Mouse (Mus musculus): ENCODE data around the gene Pir. TPM values are rescaled to one million over a fixed set of nuclear protein-coding genes. Genes with fewer than 3 reads are reported as not detected.

Pir gene
- polyA plus RNA-seq, 1 experiment from 2014 or later = 4.6 TPM

DNA sequence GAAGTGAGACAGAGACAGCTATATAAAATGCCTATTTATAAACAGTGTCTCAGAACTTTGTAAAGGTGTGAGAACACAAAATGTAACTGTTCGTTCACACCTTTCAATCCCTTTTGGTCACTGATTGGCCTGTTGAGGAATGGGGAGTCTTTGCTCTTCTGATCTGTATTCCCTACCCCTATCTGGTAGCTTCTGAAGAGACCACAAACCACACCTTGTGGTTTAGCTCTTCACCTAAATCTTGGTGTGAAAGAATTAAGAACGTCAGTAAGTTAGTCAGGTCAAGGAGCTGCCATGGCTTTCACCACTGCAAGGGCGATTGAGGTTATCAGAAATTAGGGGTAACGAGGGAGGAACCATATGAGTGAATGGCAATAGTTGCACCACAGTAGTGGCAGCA, 49.4 kb downstream of the Pir start:
- H3K4me2 ChIP-seq (ENCODE audit: low read depth) = no peak overlapping the region
- H3K36me3 ChIP-seq (ENCODE audit: control insufficient read depth, insufficient read depth, low read length) = no peaks in the 10 kb centered on the region
- H3K4me1 ChIP-seq (ENCODE audit: control insufficient read depth, insufficient read depth, low read length) = no peaks in the 10 kb centered on the region
- no peak overlapping the region for H3K9ac ChIP-seq (ENCODE audit: low read length)
- H3K4me3 ChIP-seq (ENCODE audit: low read depth, low read length) = no peak overlapping the region
- no peaks in the 10 kb centered on the region for H3K9me3 ChIP-seq (ENCODE audit: control insufficient read depth, low read length)
- no peak for DNase-seq (ENCODE audit: low spot score)
- 90% methylated on average over 4 of the region's 4 CpGs for WGBS
- no peaks in the 10 kb centered on the region for H3K27me3 ChIP-seq (ENCODE audit: control insufficient read depth, insufficient read depth, low read length)
- no peak overlapping the region for H3K27ac ChIP-seq (ENCODE audit: low read depth, low read length)
- no peak for ATAC-seq (ENCODE audit: insufficient read depth, low FRiP score, low TSS enrichment)

DNA sequence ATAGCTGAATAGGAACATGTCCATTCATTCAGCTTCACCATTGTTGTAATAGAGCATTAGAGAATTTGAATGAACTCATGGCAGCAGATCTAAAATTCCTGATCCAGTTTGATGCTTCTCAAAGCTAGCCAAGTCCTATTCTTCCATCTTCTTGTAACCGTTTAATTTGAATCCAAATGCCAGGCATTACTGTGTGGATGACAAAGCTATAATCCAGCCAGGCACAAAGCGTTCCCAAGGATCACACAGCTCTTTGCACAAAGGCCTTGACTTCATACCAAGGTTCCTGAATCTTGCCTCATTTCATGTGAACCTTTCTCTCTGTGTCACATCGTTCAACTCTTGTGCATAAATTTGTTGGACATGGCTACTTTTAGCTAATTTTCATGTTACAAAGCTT, 50.9 kb downstream of the Pir start:
- Histone ChIP-seq H3K4me3 (ENCODE audit: low read depth, low read length) (no peak overlapping the region), H3K9me3 (ENCODE audit: control insufficient read depth, low read length) (no peaks in the 10 kb centered on the region), H3K27ac (ENCODE audit: low read depth, low read length) (no peak overlapping the region), H3K4me2 (ENCODE audit: low read depth) (no peak overlapping the region), H3K27me3 (ENCODE audit: control insufficient read depth, insufficient read depth, low read length) (no peaks in the 10 kb centered on the region), H3K4me1 (ENCODE audit: control insufficient read depth, insufficient read depth, low read length) (no peaks in the 10 kb centered on the region), H3K36me3 (ENCODE audit: control insufficient read depth, insufficient read depth, low read length) (no peaks in the 10 kb centered on the region), H3K9ac (ENCODE audit: low read length) (no peak overlapping the region)
- WGBS = 89% methylated on average over 3 of the region's 3 CpGs
- no peak for DNase-seq (ENCODE audit: low spot score)
- no peak for ATAC-seq (ENCODE audit: insufficient read depth, low FRiP score, low TSS enrichment)

DNA sequence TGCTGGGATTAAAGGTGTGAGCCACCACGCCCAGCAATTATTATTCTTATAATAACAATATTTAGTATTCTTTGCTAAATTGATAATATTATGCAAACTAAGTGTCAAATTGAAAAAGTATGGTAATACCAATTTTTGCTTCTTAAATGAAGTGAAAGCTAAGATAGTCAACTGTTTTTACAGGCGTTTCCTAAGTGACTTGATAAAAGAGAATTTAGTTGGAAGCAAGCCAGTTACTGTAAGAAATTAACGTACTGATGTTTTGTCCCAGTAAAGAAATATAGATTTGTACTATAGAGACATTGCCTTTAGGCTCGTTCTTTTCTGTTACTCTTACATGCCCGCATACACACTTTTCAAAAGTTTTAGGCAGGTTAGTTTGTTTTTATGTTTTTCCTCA, 53.3 kb downstream of the Pir start:
- H3K27me3 ChIP-seq (ENCODE audit: control insufficient read depth, insufficient read depth, low read length) = no peaks in the 10 kb centered on the region
- no peaks in the 10 kb centered on the region for H3K9me3 ChIP-seq (ENCODE audit: control insufficient read depth, low read length)
- no peaks in the 10 kb centered on the region for H3K36me3 ChIP-seq (ENCODE audit: control insufficient read depth, insufficient read depth, low read length)
- H3K27ac ChIP-seq (ENCODE audit: low read depth, low read length) = no peak overlapping the region
- H3K4me1 ChIP-seq (ENCODE audit: control insufficient read depth, insufficient read depth, low read length) = no peaks in the 10 kb centered on the region
- H3K9ac ChIP-seq (ENCODE audit: low read length) = no peak overlapping the region
- WGBS = 92% methylated on average over 5 of the region's 5 CpGs
- no peak overlapping the region for H3K4me2 ChIP-seq (ENCODE audit: low read depth)
- no peak overlapping the region for H3K4me3 ChIP-seq (ENCODE audit: low read depth, low read length)
- no peak for DNase-seq (ENCODE audit: low spot score)
- ATAC-seq (ENCODE audit: insufficient read depth, low FRiP score, low TSS enrichment) = no peak

DNA sequence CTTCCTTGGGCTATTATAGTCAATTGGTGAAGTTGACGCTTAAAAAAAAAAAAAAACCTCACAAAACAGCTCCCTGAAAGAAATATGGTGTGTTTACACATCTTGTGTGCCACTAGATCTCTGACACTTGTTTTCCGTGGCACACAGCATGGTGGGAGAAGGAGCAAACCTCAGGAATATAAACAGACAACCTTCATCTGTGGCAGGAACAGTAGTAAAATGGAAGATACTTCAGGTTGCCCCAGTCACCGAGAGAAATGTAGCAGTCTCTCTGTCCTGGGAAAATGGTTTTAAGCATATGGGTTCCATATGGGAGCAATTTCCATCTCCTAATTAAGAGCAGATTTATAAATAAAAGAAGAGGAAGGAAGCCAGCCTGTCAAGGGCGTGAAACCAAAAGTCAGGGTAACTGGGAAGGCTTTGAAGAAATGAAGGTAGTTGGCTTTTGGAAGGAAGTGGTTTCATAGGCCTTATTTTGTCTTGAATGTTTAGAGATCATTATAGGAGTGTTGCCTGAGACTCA, 54.3 kb downstream of the Pir start:
- no peaks in the 10 kb centered on the region for H3K4me1 ChIP-seq (ENCODE audit: control insufficient read depth, insufficient read depth, low read length)
- ATAC-seq (ENCODE audit: insufficient read depth, low FRiP score, low TSS enrichment) (no peak), DNase-seq (ENCODE audit: low spot score) (no peak)
- H3K4me2 ChIP-seq (ENCODE audit: low read depth) = no peak overlapping the region
- H3K9ac ChIP-seq (ENCODE audit: low read length) = no peak overlapping the region
- no peak overlapping the region for H3K4me3 ChIP-seq (ENCODE audit: low read depth, low read length)
- H3K36me3 ChIP-seq (ENCODE audit: control insufficient read depth, insufficient read depth, low read length) = no peaks in the 10 kb centered on the region
- no peak overlapping the region for H3K27ac ChIP-seq (ENCODE audit: low read depth, low read length)
- no peaks in the 10 kb centered on the region for H3K27me3 ChIP-seq (ENCODE audit: control insufficient read depth, insufficient read depth, low read length)
- H3K9me3 ChIP-seq (ENCODE audit: control insufficient read depth, low read length) = no peaks in the 10 kb centered on the region
- 54% methylated on average over 4 of the region's 4 CpGs for WGBS

DNA sequence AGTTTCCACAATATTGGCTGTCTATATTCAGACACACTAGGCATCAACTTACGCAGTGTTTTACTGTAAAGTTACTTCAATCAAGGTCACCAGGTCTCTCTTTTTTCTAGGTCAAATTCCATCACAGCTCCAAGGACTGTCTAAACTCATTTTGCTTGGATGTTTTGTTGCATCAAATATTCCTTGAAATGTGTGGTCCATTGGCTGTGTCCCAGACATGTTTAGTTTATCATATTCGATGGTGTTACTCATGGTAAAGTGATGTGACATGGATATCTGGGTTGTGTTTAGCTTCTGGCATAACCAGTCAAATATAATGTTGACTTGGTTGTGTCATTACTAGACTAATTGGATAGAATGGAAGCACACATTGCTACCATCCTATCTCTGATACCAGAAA, 61.2 kb downstream of the Pir start:
- H3K4me1 ChIP-seq (ENCODE audit: control insufficient read depth, insufficient read depth, low read length) = no peaks in the 10 kb centered on the region
- no peak overlapping the region for H3K9ac ChIP-seq (ENCODE audit: low read length)
- DNase-seq (ENCODE audit: low spot score) = no peak
- no peaks in the 10 kb centered on the region for H3K36me3 ChIP-seq (ENCODE audit: control insufficient read depth, insufficient read depth, low read length)
- no peak for ATAC-seq (ENCODE audit: insufficient read depth, low FRiP score, low TSS enrichment)
- no peak overlapping the region for H3K4me2 ChIP-seq (ENCODE audit: low read depth)
- H3K27ac ChIP-seq (ENCODE audit: low read depth, low read length) = no peak overlapping the region
- H3K4me3 ChIP-seq (ENCODE audit: low read depth, low read length) = no peak overlapping the region
- H3K9me3 ChIP-seq (ENCODE audit: control insufficient read depth, low read length) = no peaks in the 10 kb centered on the region
- no peaks in the 10 kb centered on the region for H3K27me3 ChIP-seq (ENCODE audit: control insufficient read depth, insufficient read depth, low read length)
- WGBS = 89% methylated on average over 2 of the region's 2 CpGs

DNA sequence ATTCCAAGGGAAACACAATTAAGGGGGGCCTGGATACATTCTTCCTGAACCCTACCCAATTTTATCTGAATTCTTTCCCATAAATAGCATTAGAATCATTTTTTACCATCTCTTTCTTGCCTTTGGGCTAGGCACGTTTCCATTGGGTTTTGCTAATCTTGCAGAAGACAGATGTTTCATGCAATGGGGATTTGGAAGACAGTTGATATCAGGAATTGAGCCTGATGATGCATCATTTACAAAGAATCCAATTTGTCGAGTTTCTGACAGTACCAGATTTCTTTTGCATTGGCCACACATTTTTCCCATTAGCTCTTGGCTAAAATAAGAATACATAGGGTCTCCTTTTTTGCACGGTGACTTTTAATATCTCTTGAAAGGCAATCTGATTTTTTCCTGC, 61.6 kb downstream of the Pir start:
- 81% methylated on average over 3 of the region's 3 CpGs for WGBS
- H3K4me1 ChIP-seq (ENCODE audit: control insufficient read depth, insufficient read depth, low read length) = no peaks in the 10 kb centered on the region
- no peaks in the 10 kb centered on the region for H3K36me3 ChIP-seq (ENCODE audit: control insufficient read depth, insufficient read depth, low read length)
- H3K4me2 ChIP-seq (ENCODE audit: low read depth) = no peak overlapping the region
- ATAC-seq (ENCODE audit: insufficient read depth, low FRiP score, low TSS enrichment) (no peak), DNase-seq (ENCODE audit: low spot score) (no peak)
- H3K9ac ChIP-seq (ENCODE audit: low read length) = no peak overlapping the region
- no peaks in the 10 kb centered on the region for H3K9me3 ChIP-seq (ENCODE audit: control insufficient read depth, low read length)
- H3K27ac ChIP-seq (ENCODE audit: low read depth, low read length) = no peak overlapping the region
- H3K27me3 ChIP-seq (ENCODE audit: control insufficient read depth, insufficient read depth, low read length) = no peaks in the 10 kb centered on the region
- H3K4me3 ChIP-seq (ENCODE audit: low read depth, low read length) = no peak overlapping the region

DNA sequence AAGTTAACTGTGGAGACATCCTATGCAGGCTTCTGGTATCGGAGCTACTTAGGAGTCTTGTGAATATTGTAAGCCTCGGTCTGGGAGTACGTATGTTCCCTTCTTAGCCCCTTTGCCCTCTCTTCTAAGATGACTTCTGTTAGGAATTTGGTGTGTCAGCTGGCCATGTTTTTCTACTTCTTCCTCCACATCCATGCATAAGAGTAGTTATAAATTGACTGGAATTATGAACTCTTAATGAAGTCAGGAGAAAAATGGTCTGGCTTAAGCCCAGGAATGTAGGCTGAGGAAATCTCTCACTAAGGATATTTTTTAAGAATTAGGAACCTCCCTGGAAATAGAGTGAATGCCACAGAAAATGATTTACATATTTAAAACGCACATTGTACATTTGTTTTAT, 69.4 kb downstream of the Pir start:
- ATAC-seq (ENCODE audit: insufficient read depth, low FRiP score, low TSS enrichment) = no peak

DNA sequence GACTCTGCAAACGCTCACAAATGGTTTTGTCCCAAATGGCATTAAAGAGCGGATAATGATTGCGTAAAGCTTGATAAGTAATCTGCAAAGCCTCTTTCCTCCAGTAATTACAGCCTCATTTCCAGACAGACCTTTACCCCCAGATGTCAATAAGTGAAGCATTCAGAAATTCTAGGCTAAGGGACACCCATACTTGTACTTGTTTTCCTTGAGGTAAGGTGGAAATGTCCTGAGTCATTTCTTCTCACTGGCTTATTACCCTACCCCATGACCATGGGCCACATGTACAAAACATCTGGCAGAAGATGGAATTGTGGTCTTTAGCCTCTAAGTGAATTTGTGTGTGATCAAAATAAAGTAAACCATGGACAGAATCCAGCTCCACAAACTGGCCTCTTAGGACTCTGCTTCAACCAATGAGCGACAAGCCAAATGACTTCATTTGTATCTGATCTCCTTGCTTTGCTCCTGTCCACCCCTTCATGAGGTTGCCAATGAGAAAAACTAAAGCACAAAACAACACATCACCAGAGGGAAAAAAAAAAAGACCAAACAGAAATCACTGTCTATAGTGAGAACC, 76.3 kb downstream of the Pir start:
- Histone ChIP-seq H3K36me3 (ENCODE audit: control insufficient read depth, insufficient read depth, low read length) (no peaks in the 10 kb centered on the region), H3K9me3 (ENCODE audit: control insufficient read depth, low read length) (no peaks in the 10 kb centered on the region), H3K4me3 (ENCODE audit: low read depth, low read length) (no peak overlapping the region), H3K9ac (ENCODE audit: low read length) (no peak overlapping the region), H3K4me1 (ENCODE audit: control insufficient read depth, insufficient read depth, low read length) (no peaks in the 10 kb centered on the region), H3K27ac (ENCODE audit: low read depth, low read length) (no peak overlapping the region), H3K4me2 (ENCODE audit: low read depth) (no peak overlapping the region), H3K27me3 (ENCODE audit: control insufficient read depth, insufficient read depth, low read length) (no peaks in the 10 kb centered on the region)
- DNase-seq (ENCODE audit: low spot score) = no peak
- 90% methylated on average over 4 of the region's 4 CpGs for WGBS
- no peak for ATAC-seq (ENCODE audit: insufficient read depth, low FRiP score, low TSS enrichment)

More for the DNA sequence above, 69.4 kb downstream of the Pir start:
- Histone ChIP-seq H3K4me1 (ENCODE audit: control insufficient read depth, insufficient read depth, low read length) (no peaks in the 10 kb centered on the region), H3K27ac (ENCODE audit: low read depth, low read length) (no peak overlapping the region), H3K9ac (ENCODE audit: low read length) (no peak overlapping the region), H3K27me3 (ENCODE audit: control insufficient read depth, insufficient read depth, low read length) (no peaks in the 10 kb centered on the region), H3K4me3 (ENCODE audit: low read depth, low read length) (no peak overlapping the region), H3K36me3 (ENCODE audit: control insufficient read depth, insufficient read depth, low read length) (no peaks in the 10 kb centered on the region), H3K4me2 (ENCODE audit: low read depth) (no peak overlapping the region), H3K9me3 (ENCODE audit: control insufficient read depth, low read length) (no peaks in the 10 kb centered on the region)
- WGBS = 88% methylated on average over 4 of the region's 4 CpGs
- DNase-seq (ENCODE audit: low spot score) = no peak

DNA sequence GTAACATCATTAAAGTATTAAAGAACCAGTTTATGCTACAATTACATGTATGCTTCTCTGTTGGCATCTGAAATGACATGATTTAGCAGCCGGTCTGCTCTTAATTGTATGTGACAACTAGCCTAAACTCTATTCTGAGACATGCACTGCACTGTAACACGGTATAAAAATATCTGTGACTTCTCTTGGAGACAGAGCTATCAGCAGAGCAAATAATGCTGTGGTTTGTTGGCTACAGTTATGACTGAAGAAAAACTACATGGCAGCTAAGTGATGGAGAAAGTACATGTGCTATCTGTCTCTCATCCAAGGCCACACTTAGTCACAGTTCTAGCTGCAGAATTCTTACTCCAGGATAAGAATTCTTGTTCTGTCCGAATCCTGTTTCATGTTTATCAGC, 79.8 kb downstream of the Pir start:
- no peak overlapping the region for H3K9ac ChIP-seq (ENCODE audit: low read length)
- no peak overlapping the region for H3K4me2 ChIP-seq (ENCODE audit: low read depth)
- H3K27ac ChIP-seq (ENCODE audit: low read depth, low read length) = no peak overlapping the region
- H3K27me3 ChIP-seq (ENCODE audit: control insufficient read depth, insufficient read depth, low read length) = no peaks in the 10 kb centered on the region
- ATAC-seq (ENCODE audit: insufficient read depth, low FRiP score, low TSS enrichment) (no peak), DNase-seq (ENCODE audit: low spot score) (no peak)
- no peaks in the 10 kb centered on the region for H3K9me3 ChIP-seq (ENCODE audit: control insufficient read depth, low read length)
- H3K36me3 ChIP-seq (ENCODE audit: control insufficient read depth, insufficient read depth, low read length) = no peaks in the 10 kb centered on the region
- H3K4me3 ChIP-seq (ENCODE audit: low read depth, low read length) = no peak overlapping the region
- 90% methylated on average over 3 of the region's 3 CpGs for WGBS
- no peaks in the 10 kb centered on the region for H3K4me1 ChIP-seq (ENCODE audit: control insufficient read depth, insufficient read depth, low read length)

All from neural tube, embryonic 11.5 days (tissue).